Mouse (Mus musculus) brain, embryonic 14.5 days (tissue): ENCODE results near the gene Ppil2.

Experiments
- CTCF ChIP-seq: fragments of 200-500 bp; IDR thresholded peaks from 2 replicates; pipeline ENCODE4 v1.5.1; 2012; ENCODE audit warnings: inconsistent platforms, mild to moderate bottlenecking, moderate library complexity, borderline replicate concordance; ENCODE audit not compliant: insufficient read depth, insufficient read length; ENCODE audit errors: extremely low read depth
- POLR2A ChIP-seq: fragments of 200-500 bp; IDR thresholded peaks from 2 replicates; pipeline ENCODE4 v1.6.1; 2012; ENCODE audit warnings: mild to moderate bottlenecking, inconsistent platforms, borderline replicate concordance; ENCODE audit not compliant: poor library complexity, insufficient read depth, insufficient read length, severe bottlenecking; ENCODE audit errors: extremely low read depth

DNA sequence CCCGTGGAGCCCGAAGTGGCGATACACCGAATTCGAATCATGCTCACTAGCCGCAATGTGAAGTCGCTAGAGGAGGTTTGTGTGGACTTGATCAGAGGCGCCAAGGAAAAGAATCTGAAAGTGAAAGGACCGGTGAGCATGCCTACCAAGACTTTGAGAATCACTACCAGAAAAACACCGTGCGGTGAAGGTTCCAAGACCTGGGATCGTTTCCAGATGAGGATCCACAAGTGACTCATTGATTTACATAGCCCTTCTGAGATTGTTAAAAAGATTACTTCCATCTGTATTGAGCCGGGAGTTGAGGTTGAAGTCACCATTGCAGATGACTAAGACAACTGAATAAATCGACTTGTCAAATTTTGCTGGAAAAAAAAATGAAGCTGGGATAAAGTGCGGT, 26.3 kb upstream of the Ppil2 start:
- TF ChIP-seq CTCF, result no peak
- no peak for TF ChIP-seq POLR2A
